Mouse (Mus musculus) layer of hippocampus, adult 2 months (tissue): ENCODE data around the gene Coro2b. TPM values are rescaled to one million over a fixed set of nuclear protein-coding genes. Genes with fewer than 3 reads are reported as not detected.

ENCODE experiments used
- DNase-seq, 2 experiments: peaks; one replicate each; pipeline ENCODE4 v3.0.0; 2022; ENCODE audit warnings: low spot score in 2 of 2
- H3K27ac ChIP-seq: fragments of 200-600 bp; 2 replicates; pipeline ENCODE4 v1.8.1; 2022
- H3K4me3 ChIP-seq: fragments of 200-600 bp; 2 replicates; pipeline ENCODE4 v1.8.1; 2022; ENCODE audit warnings: mild to moderate bottlenecking
- CTCF ChIP-seq: fragments of 200-600 bp; conservative IDR thresholded peaks from 2 replicates; pipeline ENCODE4 v1.8.1; 2022; ENCODE audit warnings: antibody characterized with exemption, mild to moderate bottlenecking, moderate library complexity
- total RNA-seq, 2 experiments: library from RNA; stranded (reverse); gene quantifications; 2 replicates each; pipeline ENCODE4 v1.2.3; 2021

The Coro2b gene
- total RNA-seq, 2 experiments from 2014 or later, result 226 to 243 TPM

DNA sequence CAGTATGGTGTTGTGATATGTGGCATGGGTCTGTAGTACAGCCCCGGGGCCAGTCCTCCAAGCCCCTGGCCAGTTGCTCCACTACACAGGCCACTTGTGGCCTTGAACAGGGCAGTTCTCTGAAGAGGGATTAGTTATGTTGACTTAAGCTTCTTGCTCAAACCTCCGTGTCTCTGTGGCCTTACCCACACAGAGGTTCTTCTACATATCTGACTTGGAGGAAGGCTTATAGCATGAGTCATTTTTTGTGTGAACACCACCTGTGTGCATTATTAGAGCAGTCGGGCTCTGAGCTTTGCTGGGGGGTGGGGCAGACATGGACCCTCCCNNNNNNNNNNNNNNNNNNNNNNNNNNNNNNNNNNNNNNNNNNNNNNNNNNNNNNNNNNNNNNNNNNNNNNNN, 162.6 kb downstream of the Coro2b start:
- peak overlapping the region; percentile 50 for H3K27ac ChIP-seq
- no peak overlapping the region for H3K4me3 ChIP-seq
- TF ChIP-seq CTCF, result no peak
- no peak for DNase-seq

DNA sequence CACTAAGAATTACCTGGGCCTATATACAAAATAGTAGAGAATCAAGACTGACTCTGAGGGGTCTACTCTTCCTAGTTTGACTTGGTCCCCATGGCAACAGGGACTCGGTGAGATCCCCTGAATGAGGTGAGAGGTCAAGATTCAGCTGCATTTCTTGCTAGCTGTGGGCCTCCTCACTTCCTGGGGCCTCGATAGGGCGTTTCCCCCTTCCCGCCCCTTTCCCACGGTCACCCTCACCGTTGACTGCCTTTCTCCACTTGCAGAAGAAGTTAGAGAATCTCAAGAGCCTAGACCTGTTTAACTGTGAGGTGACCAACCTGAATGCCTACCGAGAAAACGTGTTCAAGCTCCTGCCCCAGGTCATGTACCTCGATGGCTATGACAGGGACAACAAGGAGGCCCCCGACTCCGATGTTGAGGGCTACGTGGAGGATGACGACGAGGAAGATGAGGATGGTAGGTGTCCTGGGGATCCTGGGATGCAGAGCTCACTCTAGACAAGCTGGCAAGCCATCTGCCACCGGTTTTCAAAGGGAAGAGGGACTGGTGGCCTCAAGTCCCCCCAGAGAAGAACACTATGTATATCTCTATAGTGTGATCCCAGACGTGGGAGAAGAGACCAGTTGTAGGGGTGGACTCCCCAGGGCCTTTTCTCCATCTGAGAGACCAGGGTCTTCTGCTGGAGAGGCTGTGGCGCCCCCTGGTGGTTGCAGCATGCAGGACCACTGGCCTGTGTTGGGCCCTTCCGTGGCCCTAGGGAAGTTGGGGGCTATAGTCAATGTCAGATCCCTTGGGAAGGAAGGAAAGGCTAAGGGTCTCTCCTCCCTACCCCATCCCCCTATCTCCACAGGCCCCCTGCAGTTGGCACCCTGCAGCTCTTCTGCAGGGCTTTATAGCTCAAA, 163.4 kb downstream of the Coro2b start:
- peak overlapping the region; percentile 50 for H3K27ac ChIP-seq
- DNase-seq, result peak in 1 of 2 experiments; percentile 75
- TF ChIP-seq CTCF, result peak; percentile 97
- H3K4me3 ChIP-seq, result no peak overlapping the region

DNA sequence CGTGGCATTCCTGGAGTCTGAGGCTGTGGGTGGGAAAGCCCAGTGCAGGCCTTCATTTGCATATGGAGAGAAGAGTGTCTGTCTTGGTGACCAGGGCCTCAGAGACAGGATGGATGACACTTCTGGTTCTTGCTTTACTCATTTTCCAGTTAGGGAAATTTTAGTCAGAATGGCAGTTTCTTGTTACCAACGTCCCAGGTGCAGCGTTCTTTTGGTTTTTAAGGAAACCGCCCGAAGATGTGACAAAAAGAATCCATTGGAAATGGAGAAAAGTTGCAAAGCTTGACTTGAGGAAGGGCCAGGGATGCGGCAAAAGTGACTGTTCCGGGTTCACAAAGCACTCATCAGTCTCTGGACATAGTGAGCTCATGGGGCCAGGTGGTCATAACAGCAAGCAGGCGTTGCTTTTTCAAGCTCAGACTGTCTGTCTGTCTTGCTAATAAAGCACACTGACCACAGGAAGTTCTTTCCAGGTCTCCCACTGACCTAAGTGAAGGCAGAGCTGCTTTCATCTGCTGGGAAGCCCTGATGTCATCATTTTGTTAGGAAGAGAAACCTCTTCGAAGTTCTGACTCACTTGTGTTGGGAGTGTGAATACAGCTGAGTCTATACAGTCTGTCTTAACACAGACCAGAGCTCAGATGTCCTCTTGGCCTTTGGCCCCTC, 164.2 kb downstream of the Coro2b start:
- no peak for DNase-seq
- H3K27ac ChIP-seq, result peak overlapping the region; percentile 50; the same call in 1 of the 2 replicates
- no peak for TF ChIP-seq CTCF
- no peak overlapping the region for H3K4me3 ChIP-seq

DNA sequence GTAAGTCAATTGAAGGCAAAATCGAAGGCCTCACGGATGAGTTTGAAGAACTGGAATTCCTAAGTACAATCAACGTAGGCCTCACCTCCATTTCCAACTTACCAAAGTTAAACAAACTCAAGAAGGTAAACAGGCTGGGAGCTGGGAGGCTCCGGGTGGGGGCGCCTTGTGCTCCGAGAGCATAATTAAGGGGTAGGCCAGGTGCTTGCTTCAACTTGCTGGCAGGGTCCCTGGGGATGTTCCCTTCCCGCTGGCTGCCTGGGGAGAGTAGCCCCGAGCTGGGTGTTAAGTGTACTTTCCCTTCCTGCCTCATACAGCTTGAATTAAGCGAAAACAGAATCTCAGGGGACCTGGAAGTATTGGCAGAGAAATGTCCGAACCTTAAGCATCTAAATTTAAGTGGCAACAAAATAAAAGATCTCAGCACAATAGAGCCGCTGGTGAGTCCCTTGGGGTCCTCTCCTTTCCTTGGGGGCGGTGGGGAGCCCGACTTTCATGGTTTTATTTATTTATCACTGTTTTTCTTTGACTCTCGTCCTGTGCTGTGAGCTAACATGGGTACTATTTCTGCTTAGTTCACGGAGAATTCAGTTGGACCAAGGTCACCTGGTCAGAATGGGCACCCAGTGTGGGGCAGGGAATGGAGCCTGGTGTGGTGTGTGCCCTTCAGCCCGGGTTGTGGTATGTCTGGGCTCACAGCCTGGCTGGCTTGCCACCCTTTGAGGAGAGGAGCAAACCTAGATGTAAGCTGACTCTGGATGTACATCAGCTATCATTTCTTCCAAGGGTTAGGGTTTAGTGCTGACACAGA, 164.9 kb downstream of the Coro2b start:
- DNase-seq, result no peak
- Histone ChIP-seq H3K27ac (peak overlapping the region; percentile 2; the same call in 1 of the 2 replicates), H3K4me3 (no peak overlapping the region)
- no peak for TF ChIP-seq CTCF

DNA sequence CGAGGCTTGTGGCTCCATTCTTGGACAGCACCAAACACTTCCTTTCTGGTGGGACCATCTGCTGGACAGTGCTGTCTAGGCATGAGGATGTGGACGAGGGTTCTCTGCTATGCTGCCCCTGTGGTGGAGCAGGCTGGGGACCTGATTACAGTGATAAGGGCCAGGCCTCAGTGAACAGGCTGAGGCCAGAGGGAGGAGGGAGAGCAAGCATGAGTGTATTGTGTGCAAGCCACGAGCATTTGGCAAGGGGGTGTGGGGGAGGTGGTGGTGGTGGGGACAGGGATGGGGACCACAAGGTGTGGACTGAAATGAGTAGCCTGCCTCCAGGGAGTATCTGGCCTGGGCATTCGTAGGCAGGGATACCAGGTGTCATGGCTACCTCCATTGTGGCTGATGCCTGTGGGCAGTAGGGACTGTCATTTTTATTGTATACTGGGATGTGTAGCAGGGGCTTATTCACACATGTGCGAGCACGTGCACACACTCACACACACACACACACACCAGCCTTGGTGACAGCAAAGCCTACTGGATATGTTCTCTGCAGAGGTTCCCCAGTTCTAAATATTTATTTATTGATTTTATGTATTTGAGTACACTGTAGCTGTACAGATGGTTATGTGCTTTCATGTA, 166.1 kb downstream of the Coro2b start:
- no peak for DNase-seq
- H3K27ac ChIP-seq, result peak overlapping the region; percentile 61; the same call in 1 of the 2 replicates
- TF ChIP-seq CTCF, result no peak
- H3K4me3 ChIP-seq, result no peak overlapping the region

DNA sequence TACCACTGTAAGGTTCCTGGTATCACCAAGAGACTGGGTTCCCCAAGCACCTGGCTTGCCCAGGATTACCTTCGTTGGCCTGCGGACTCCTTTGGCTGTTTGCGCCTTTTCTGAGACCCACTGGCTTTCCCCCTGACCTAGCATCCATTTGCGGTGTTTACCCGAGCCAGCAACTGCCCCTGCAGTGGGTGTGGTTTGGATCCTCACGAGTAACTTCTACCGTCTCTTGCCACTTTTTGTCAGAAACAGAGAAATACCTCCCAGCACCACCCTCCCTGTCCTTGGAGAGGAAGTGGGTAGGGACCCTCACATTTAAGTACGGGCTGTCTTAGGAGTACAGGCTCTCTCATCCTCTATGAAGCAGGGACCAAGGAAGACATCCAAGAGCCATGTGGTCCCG, 166.7 kb downstream of the Coro2b start:
- TF ChIP-seq CTCF, result no peak

More for the DNA sequence above, 166.7 kb downstream of the Coro2b start:
- Histone ChIP-seq H3K27ac (peak overlapping the region; percentile 61), H3K4me3 (no peak overlapping the region)
- no peak for DNase-seq

Other genes starting within 250 kb of the Coro2b start
- gene Anp32a, start 195.8 kb downstream of the Coro2b start, total RNA-seq, result 100 to 1,000 TPM; 350 to 351 TPM
- 1 to 10 TPM; 4.5 to 5.3 TPM for gene Itga11, start 140.8 kb upstream of the Coro2b start, total RNA-seq